Mouse (Mus musculus): Measurements from ENCODE around the gene Slc9a4.
"Not testable (repeated sequence)": the region's sequence is repeated elsewhere in the genome, so short reads cannot be mapped to it uniquely, and the experiment has no call there.

Gene Slc9a4

DNA sequence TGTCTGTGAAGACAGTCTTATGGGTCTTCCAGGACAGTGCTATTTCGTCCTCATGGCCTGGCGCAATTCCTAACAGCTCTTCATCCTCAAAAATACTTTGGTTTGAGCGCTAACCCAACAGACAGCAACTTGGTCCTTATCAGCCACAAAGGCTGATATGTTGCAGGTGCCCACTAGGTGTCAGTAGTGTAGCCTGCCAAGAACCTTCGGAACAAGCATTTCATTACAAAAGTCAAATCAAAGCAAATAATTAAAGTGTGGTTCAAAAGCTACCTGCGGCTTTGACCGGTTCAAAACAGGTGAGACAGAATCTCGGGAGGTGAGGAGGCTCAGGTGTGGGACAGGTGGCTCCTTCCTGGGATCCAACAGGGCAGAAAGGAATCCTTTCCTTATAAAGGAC, at the start of gene Slc9a4:
Gene Slc9a4, plus strand, starts transcription at position 298 of the 400 bp plus-strand sequence.
- peak; percentile 11 to 68 for DNase-seq (ENCODE audit: inconsistent age in 2 of 2, low spot score in 1 of 2)

DNA sequence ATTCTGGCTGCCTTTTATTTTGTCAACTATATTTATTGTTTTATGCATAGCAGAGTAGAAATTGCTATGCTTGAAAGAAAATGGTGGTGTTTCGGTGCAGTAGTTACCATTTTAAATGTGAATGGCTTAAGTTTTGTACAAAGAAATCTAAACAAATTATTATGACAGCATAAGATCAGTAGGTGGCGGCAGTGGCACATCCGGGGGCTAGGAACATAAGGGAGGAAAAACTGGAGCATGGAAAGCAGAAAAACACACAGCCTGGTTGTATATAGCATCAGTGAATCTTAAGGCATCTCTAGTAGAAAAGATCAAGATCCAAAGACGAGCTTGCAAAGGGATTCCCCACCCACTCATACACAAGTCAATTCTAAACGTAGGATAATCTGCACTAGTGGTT, 42.3 kb upstream of the Slc9a4 start:
- no peak for DNase-seq (ENCODE audit: inconsistent age in 2 of 2, low spot score in 1 of 2)

DNA sequence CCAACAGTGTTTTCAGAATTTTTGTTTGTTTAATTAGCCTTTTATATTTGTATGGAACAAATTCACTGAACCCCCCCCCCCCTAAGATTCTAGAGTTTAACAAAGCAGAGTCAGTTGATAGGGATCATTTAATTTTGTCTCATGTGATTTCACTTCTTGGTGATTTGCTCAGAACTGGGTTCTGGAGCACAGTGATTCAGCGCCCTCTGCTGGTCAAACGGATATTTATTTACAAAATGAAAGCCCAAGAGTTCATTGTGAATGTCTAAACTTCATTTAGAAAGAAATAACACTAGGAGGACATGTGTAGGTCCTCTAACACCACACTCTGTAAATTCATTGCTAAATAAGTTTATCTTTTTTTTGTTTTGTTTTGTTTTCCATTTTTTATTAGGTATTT, 35.2 kb upstream of the Slc9a4 start:
- DNase-seq (ENCODE audit: inconsistent age in 2 of 2, low spot score in 1 of 2), result peak; percentile 7 to 81

DNA sequence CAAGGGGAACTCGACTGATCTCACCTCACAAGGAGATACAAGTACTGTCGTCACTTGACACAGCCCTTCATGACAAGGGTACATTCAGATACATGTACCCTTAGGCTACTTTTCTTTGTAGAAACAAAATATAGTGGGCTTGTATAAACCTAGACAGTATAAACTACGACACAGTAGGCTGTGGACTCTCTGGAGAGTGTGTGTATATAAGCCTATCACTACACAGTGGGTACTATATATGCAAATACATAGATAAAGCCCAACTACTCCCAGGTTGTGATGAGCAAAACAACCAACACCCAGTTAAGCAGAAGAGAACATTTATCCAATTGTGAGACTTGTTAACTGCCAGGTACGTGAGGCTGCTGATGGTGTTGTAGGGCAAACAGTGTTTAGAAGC, 33.2 kb upstream of the Slc9a4 start:
- DNase-seq (ENCODE audit: inconsistent age in 2 of 2, low spot score in 1 of 2), result no peak

DNA sequence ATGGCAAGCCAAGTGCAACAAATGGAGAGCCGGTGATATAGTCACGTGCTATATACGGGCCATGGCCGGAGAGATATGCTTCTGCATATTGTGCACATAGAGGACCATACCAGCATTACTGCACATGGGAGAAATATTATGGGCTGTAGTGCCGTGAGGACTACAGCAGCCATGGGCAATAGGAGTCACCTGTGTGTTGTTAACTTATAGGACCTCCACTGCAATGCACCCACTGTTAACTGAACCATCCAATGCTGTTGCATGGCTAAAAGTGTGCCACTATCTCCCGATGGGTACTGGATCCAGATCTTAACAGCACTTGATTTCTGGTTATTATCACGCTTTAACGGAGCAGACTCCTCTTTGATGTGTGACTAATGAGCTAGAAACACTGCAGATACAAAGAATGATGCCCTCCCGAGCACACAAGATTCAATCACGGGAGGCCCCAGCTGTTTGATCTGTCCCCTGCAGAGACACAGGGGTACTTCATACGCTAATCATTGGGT, 32.8 kb upstream of the Slc9a4 start:
- DNase-seq (ENCODE audit: inconsistent age in 2 of 2, low spot score in 1 of 2), result no peak

DNA sequence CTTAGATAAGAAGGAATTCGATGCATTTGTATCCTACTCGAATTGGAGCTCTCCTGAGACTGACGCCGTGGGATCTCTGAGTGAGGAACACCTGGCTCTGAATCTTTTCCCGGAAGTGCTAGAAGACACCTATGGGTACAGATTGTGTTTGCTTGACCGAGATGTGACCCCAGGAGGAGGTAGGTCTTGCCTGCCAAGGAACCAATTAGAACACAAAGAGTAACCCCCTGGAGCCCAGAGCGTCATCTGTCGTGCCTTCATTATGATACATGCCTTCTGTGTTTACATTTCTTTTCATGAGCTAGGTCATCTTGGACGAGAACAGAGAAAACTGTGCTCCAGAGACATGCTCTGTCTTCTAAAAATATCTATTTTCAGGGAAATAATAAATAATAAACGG, 32.1 kb upstream of the Slc9a4 start:
- no peak for DNase-seq (ENCODE audit: inconsistent age in 2 of 2, low spot score in 1 of 2)

DNA sequence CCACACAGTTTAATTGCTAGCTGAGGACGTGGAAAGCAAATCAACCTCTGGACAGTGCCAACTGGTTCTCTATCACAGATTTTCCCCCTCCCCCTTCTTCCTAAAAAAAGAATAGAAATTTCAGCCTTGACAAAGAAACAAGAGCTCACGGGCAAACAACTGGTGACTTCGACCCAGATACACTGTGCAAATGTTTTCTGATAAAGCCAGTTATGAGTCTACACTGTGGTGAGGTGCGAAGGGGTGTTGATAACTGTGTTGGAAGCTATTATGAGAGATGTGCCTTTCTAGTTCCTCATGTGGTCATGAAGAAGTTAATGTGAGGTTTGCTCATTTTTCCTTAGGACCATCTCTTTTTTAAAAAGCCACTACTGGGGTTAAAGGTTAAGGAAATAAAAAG, 10.5 kb upstream of the Slc9a4 start:
- no peak for DNase-seq (ENCODE audit: inconsistent age in 2 of 2, low spot score in 1 of 2)

DNA sequence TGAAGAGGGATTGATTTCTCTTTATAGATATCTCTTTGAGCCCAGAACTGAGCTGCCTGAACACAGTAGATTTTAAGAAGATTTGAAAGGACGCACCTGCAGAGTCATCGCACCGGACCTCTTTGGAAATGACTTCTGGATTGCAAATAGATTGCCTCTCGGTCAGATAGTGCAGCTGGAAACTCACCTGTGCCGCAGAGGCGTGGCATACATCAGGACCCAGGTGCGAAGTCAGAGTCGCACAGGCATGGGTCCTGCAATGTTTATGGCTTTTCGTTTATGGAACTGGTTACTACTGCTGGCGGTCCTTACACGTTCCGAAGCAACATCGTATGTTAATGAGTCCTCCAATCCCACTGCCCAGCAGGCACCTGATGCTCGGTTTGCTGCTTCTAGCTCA, 388 bp downstream of the Slc9a4 start:
- no peak for DNase-seq (ENCODE audit: inconsistent age in 2 of 2, low spot score in 1 of 2)

DNA sequence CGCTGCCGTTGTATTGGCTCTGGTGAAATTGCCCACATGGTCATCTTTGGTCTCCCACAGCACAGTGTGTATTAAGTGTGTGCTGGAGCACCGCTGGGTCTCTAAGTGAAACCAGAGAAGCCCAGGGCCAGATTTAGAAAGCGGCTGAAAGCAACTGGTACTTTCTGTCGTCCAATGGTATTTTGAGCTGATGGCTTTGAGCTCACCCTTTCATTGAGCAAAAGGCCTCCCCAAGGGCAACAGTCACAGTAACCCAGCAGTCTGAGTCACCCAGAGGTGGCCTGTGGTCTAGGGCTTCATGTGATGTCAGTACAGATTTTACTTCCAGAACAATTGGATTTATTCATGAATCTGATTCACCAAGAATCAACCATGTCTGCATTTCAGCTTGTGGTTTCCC, 6.9 kb downstream of the Slc9a4 start:
- peak; percentile 18 to 59 for DNase-seq (ENCODE audit: inconsistent age in 2 of 2, low spot score in 1 of 2)

DNA sequence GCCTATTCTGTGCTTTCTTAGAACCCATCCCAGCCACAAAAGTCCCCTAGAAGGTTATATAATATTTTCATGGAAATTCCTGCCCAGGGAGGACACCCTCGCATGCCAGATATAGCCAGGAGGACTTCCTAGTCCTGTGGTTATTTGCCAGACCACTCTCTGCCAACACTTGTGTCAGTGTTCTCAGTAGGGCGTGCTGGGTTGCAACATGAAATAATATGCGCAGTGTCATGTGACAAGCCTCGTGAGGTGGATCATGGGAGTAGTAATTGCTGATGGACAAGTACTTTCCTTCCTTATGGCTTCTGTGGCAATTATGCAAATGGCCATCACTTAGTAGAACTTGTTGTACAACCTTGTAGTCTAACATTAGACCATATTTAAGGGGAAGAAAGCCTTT, 11.1 kb downstream of the Slc9a4 start:
- no peak for DNase-seq (ENCODE audit: inconsistent age in 2 of 2, low spot score in 1 of 2)

DNA sequence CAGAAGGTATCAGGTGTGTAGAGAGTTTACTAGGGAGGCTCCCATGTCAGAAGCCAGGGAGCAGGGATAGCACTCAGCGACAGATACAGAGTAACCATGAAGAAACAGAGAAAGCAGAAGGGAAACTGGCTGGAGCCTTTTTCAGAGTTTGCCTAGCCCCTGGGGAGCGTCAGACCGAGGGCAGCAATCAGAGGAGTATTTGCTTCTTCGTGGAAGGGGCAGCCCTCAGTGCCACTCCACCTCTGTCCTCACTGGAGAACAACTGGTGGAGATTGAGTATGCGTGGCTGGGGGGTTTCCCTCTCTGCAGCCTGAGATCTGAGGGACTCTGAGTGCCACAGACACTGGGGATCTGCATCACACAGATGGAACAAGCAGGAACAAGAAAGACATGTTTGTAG, 17.9 kb downstream of the Slc9a4 start:
- no peak for DNase-seq (ENCODE audit: inconsistent age in 2 of 2, low spot score in 1 of 2)

DNA sequence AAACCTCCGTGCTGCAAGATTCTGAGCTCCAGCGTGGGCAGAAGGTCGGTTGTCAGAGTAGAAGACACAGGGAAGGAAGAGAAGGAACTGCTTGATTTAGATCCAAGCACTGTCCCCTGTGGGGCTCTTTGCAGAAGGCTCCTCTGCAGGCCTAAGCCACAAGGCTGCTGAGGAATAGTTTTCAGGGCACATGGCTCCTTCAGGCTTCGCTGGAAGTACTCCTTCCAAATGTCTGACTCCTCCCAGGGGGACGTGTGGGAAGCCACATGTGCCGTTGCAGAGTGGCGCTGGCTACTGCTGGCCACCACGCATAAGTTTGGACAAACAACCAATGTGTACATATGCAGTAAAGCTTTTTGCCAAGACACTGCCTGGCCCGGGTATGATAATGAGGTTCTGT, 19.8 kb downstream of the Slc9a4 start:
- not testable (repeated sequence) for DNase-seq (ENCODE audit: inconsistent age in 2 of 2, low spot score in 1 of 2)

DNA sequence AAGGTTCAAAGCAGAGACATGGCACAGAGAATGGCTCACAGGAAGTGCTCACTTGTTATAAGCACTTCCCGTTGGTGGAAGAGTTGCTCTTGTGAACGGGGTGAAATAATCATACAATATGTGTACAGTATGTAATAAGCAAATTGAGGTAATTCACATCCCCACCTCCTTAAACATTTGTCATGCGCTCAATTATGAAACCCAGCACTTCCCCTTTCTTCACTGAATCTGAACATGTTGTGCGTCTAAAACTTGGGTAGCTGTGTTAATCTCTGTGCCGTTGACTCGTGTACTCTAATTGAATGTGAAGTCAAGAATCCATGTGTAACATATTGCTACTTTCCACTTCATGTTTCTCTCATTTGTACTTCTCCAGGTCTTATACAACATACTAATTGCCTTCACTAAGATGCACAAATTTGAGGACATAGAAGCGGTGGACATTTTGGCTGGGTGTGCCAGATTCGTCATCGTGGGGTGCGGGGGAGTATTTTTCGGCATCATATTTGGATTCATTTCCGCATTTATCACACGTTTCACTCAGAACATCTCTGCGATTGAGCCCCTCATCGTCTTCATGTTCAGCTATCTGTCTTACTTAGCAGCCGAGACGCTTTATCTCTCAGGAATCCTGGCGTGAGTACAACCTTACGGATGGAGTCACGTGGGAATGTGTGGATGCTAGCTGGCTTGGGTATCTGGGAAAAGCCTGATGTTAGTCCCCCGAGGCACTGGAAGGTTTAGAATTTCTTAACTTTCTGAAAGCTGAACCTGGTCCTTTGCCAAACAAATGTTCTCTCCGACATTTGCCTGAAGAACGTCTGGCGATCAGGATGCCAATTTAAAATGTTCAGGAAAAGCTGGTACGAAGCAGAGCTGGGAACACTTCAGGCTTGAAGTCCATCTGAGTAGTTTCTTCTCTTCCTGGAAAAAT, 20.8 kb downstream of the Slc9a4 start:
- no peak for DNase-seq (ENCODE audit: inconsistent age in 2 of 2, low spot score in 1 of 2)

DNA sequence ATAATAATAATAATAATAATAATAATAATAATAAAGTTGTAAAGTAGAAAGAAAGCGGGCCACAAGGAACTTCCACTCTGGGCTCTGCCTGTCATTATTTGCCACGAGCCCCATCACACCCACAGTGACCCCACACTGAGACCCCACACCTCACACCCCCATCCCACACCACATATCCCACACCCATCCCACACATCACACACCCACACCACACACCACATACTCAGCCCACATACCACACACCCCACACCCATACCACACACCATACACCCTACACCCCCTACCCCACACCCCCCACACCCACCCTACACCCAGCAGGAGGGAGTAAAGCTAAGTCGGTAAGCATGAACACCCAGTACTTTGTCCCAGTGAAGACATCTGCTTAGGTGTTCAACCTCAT, 21.6 kb downstream of the Slc9a4 start:
- DNase-seq (ENCODE audit: inconsistent age in 2 of 2, low spot score in 1 of 2), result no peak

DNA sequence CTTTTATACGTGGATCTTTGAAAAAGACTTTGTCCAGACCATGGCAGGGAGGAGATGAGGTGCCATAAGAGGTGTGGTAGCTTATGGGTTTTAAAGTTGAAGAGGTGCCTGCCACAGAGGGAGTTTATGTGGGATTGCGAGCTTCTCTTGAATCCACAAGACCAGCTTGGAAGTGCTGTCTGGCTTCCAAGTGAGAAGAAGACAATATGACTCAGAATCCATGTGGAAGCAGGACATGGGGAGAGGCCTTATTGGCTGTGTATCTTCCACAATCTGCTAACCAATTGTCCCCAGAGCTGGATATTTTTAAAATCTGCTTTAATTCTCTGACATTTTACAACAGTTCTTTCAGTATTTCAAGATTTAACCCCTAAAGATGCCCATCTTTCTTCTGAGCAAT, 33.3 kb downstream of the Slc9a4 start:
- no peak for DNase-seq (ENCODE audit: inconsistent age in 2 of 2, low spot score in 1 of 2)

DNA sequence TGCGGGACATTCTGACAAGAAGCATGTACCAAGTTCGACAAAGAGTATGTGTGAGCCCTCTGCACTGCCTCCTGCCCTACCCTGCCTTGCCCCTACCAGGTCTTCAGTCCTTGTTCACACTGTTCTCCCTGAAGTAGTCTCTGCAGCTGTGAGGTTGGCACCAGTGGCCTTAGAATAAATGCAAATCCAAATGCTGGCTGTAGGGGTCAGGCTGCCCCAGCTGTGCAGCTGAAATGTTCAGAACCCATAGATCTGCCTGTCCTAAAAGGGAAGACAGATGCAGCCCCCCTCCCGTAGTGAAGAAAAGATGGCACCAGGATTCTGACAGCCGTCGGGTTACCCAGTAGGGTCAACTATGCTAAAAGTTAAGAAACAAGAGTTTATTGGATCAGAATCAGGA, 39.2 kb downstream of the Slc9a4 start:
- DNase-seq (ENCODE audit: inconsistent age in 2 of 2, low spot score in 1 of 2), result no peak

DNA sequence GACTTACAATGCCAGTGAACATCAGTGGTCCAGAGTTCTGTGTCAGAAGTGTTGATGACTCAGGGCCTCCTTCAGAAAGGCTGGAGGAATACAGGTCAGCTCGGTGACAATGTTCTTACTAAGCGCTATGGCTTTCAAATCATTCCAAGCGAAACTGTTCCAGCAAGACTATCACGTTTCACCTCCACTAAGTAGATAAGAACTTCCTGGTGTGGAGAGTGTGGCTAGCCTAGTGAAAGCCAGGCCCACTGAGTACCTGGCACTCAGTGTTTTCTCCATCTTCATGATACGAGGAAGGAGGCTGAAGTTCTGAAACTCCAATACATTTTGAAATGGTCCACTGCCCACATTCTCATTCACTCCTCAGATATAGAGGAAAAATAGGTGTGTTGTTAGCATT, 40.0 kb downstream of the Slc9a4 start:
- DNase-seq (ENCODE audit: inconsistent age in 2 of 2, low spot score in 1 of 2), result no peak

DNA sequence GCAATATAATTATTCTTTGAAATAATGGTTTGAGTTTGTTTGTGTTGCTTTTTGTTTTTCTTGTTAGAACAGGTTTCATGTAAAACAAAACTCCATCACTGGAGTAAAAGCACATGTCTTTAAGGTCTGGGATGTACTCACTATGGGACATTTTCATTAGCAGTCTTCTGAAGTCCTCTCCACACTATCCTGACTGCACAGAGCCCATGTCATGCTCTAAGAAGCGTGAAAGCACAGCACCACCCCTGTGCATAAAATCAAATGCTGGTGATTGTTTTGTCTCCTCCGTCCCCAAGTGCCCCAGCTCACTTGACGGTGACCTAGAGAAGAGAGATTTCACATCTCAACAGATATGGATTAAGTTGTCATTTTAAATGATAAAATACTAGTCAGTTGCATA, 45.1 kb downstream of the Slc9a4 start:
- no peak for DNase-seq (ENCODE audit: inconsistent age in 2 of 2, low spot score in 1 of 2)

DNA sequence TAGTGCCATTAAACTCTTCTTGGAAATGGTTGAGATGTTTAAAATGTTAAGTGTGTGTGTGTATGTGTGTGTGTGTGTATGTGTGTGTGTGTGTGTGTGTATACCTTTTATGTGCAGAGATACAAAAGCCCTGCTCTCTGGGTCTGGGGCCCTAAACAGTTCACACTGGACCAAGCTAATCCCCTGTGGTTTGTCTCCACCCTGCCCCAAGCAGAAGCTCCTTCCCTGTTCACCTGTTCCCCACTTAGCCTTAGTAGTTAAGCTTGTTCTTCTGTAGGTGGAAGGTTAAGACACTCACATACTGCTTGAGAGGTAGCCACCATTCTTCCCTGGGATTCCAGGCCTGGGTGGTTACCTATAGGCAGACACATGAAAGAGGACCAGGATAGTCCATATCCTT, 47.1 kb downstream of the Slc9a4 start:
- no peak for DNase-seq (ENCODE audit: inconsistent age in 2 of 2, low spot score in 1 of 2)

DNA sequence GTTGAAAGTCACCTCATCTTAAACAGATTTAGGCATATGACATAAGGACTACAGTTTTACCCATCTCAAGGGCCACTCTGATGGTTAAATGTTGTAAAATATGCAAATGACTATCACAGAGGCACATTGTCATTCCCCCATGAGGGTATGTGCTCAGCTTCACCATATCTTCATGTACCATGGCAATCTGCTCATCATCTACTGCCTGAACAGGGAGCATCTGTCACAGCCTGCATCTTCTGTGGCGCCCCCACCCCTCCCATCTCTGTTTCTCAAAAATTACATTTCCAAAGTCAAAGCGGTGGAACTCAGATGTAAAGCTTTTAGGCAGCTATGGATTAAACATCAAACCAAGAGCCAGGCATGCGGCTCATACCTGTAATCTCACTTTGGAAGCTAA, 48.6 kb downstream of the Slc9a4 start:
- no peak for DNase-seq (ENCODE audit: inconsistent age in 2 of 2, low spot score in 1 of 2)

DNA sequence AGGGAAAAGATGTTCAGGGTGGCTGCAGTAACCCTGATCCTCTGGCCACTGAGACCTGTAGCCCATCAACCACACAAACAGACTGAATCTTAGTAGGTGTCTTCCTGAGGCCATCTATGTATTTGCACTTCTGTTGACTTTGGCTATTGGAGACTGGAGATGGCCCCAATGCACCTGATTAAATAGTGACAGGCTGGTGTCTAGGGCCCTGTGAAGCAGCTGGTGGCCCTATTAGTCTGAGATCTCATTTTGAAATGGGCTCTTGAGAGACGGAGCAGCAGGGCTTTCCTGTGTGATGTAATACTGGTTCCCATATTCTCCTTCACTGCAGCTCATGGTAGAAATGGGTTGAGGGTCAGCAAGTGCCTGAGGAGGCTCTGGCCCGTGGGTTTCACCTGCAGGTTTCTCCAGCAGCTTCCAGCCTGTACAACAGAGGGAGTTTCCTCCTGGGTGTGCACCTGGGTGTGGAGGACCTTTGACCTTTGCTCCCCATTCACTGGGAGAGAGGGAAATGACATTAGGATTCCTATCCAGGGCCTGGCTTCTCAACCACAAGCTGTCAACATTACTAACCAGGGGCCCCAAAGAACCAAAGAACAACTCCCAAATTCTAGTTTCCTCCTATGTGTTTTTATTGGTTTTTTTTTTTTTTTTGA, 52.7 kb downstream of the Slc9a4 start:
- DNase-seq (ENCODE audit: inconsistent age in 2 of 2, low spot score in 1 of 2), result no peak

DNA sequence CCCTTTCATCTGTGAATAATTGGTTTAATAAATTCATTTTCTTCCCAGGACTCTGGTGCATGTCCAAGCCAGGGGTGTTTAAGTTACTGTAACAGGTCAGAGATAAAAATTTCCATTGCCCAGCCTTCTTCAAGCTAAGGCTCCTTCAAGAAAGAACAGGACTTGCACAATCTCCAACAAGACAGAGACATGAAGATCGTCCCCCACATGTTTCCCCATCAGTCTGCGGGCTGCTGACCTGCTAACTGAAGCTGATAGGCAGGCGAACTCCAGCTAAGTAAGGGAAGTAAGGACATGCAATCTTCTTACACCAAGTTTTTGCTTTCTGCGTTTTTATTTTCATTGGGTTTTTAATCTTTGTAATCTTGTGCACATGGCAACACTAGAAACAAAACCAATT, 54.7 kb downstream of the Slc9a4 start:
- DNase-seq (ENCODE audit: inconsistent age in 2 of 2, low spot score in 1 of 2), result no peak

Measured in adrenal gland, adult (tissue).